Mouse (Mus musculus): ENCODE measurements around the gene Zfp410. TPM values are rescaled to one million over a fixed set of nuclear protein-coding genes. Genes with fewer than 3 reads are reported as not detected.
A peak's percentile ranks its signal among the peaks of the same experiment; 100 is the strongest.
"Not testable (repeated sequence)": the region's sequence is repeated elsewhere in the genome, so short reads cannot be mapped to it uniquely, and the experiment has no call there.

Zfp410 gene
- polyA plus RNA-seq, 1 experiment from 2014 or later = 102 TPM

GRCm38 (mm10) chr12:84297851-84298250 lies 18.8 kb upstream of the Zfp410 start:
- no peak overlapping the region for H3K27ac ChIP-seq
- no peaks in the 10 kb centered on the region for H3K4me1 ChIP-seq
- no peak overlapping the region for H3K9ac ChIP-seq
- H3K36me3 ChIP-seq = peaks cover 8% of the 10 kb centered on the region
- no peak overlapping the region for H3K4me2 ChIP-seq (replicated peaks)
- H3K27me3 ChIP-seq = no peaks in the 10 kb centered on the region
- 91% methylated on average over 6 of the region's 6 CpGs for WGBS
- H3K9me3 ChIP-seq = no peaks in the 10 kb centered on the region
- no peak for ATAC-seq (ENCODE audit: low FRiP score, low read depth)
- H3K4me3 ChIP-seq = no peak overlapping the region

- no peak overlapping the region for H3K27ac ChIP-seq
- no peak for ATAC-seq (ENCODE audit: low FRiP score, low read depth)
Observed at GRCm38 (mm10) chr12:84299265-84299664, 17.4 kb upstream of the Zfp410 start.

GRCm38 (mm10) chr12:84304101-84304500 lies 12.6 kb upstream of the Zfp410 start:
- WGBS = 89% methylated on average over 5 of the region's 5 CpGs

More at GRCm38 (mm10) chr12:84299265-84299664, 17.4 kb upstream of the Zfp410 start:
- H3K4me2 ChIP-seq (replicated peaks) = no peak overlapping the region
- H3K4me3 ChIP-seq = no peak overlapping the region
- 93% methylated on average over 2 of the region's 2 CpGs for WGBS
- H3K9me3 ChIP-seq = no peaks in the 10 kb centered on the region
- H3K4me1 ChIP-seq = no peaks in the 10 kb centered on the region
- no peaks in the 10 kb centered on the region; the same call in 1 of the 2 replicates for H3K36me3 ChIP-seq
- H3K9ac ChIP-seq = no peak overlapping the region
- no peaks in the 10 kb centered on the region for H3K27me3 ChIP-seq

GRCm38 (mm10) chr12:84304554-84304953 lies 12.1 kb upstream of the Zfp410 start:
- 81% methylated on average over 1 of the region's 1 CpGs for WGBS
- Histone ChIP-seq H3K9me3 (no peaks in the 10 kb centered on the region), H3K36me3 (no peaks in the 10 kb centered on the region; the same call in 1 of the 2 replicates), H3K4me1 (no peaks in the 10 kb centered on the region), H3K4me2 (replicated peaks) (no peak overlapping the region), H3K27ac (no peak overlapping the region), H3K4me3 (no peak overlapping the region), H3K27me3 (no peaks in the 10 kb centered on the region), H3K9ac (no peak overlapping the region)
- no peak for ATAC-seq (ENCODE audit: low FRiP score, low read depth)

More at GRCm38 (mm10) chr12:84304101-84304500, 12.6 kb upstream of the Zfp410 start:
- Histone ChIP-seq H3K27ac (no peak overlapping the region), H3K4me3 (no peak overlapping the region), H3K36me3 (no peaks in the 10 kb centered on the region; the same call in 1 of the 2 replicates), H3K9me3 (no peaks in the 10 kb centered on the region), H3K9ac (no peak overlapping the region), H3K4me1 (no peaks in the 10 kb centered on the region), H3K4me2 (replicated peaks) (no peak overlapping the region), H3K27me3 (no peaks in the 10 kb centered on the region)
- no peak for ATAC-seq (ENCODE audit: low FRiP score, low read depth)

- Histone ChIP-seq H3K4me2 (replicated peaks) (no peak overlapping the region), H3K9me3 (no peaks in the 10 kb centered on the region), H3K4me1 (peaks cover 5% of the 10 kb centered on the region), H3K9ac (no peak overlapping the region), H3K27ac (no peak overlapping the region), H3K36me3 (no peaks in the 10 kb centered on the region), H3K27me3 (no peaks in the 10 kb centered on the region), H3K4me3 (no peak overlapping the region)
- WGBS = 83% methylated on average over 4 of the region's 5 CpGs
- ATAC-seq (ENCODE audit: low FRiP score, low read depth) = no peak
Observed at GRCm38 (mm10) chr12:84311306-84311705, 5.3 kb upstream of the Zfp410 start.

GRCm38 (mm10) chr12:84316006-84316405 lies 646 bp upstream of the Zfp410 start:
- no peaks in the 10 kb centered on the region for H3K9me3 ChIP-seq
- peak overlapping the region; percentile 97; the same call in 1 of the 2 replicates for H3K27ac ChIP-seq
- WGBS = 43% methylated on average over 7 of the region's 7 CpGs
- peak overlapping the region; percentile 98 for H3K9ac ChIP-seq
- peak overlapping the region; percentile 99 for H3K4me3 ChIP-seq
- no peaks in the 10 kb centered on the region for H3K27me3 ChIP-seq
- H3K36me3 ChIP-seq = no peaks in the 10 kb centered on the region
- peaks cover 28% of the 10 kb centered on the region for H3K4me1 ChIP-seq
- no peak for ATAC-seq (ENCODE audit: low FRiP score, low read depth)
- peak overlapping the region; percentile 87 for H3K4me2 ChIP-seq (replicated peaks)

GRCm38 (mm10) chr12:84327111-84327512 lies 10.5 kb downstream of the Zfp410 start:
- peaks cover 70% of the 10 kb centered on the region for H3K36me3 ChIP-seq
- no peak for ATAC-seq (ENCODE audit: low FRiP score, low read depth)

GRCm38 (mm10) chr12:84336963-84337625 lies 20.4 kb downstream of the Zfp410 start:
- Histone ChIP-seq H3K36me3 (peaks cover 88% of the 10 kb centered on the region), H3K4me1 (no peaks in the 10 kb centered on the region), H3K9ac (no peak overlapping the region), H3K4me3 (no peak overlapping the region), H3K27me3 (no peaks in the 10 kb centered on the region), H3K4me2 (replicated peaks) (no peak overlapping the region), H3K9me3 (no peaks in the 10 kb centered on the region), H3K27ac (no peak overlapping the region)
- 91% methylated on average over 11 of the region's 11 CpGs for WGBS
- no peak for ATAC-seq (ENCODE audit: low FRiP score, low read depth)

More at GRCm38 (mm10) chr12:84327111-84327512, 10.5 kb downstream of the Zfp410 start:
- no peak overlapping the region for H3K27ac ChIP-seq
- H3K9ac ChIP-seq = no peak overlapping the region
- no peaks in the 10 kb centered on the region for H3K27me3 ChIP-seq
- no peak overlapping the region for H3K4me2 ChIP-seq (replicated peaks)
- H3K9me3 ChIP-seq = no peaks in the 10 kb centered on the region
- WGBS = 77% methylated on average over 4 of the region's 4 CpGs
- H3K4me1 ChIP-seq = no peaks in the 10 kb centered on the region
- H3K4me3 ChIP-seq = no peak overlapping the region

- WGBS = 52% methylated on average over 2 of the region's 2 CpGs
Observed at GRCm38 (mm10) chr12:84347192-84347591, 30.5 kb downstream of the Zfp410 start.

GRCm38 (mm10) chr12:84358699-84359098 lies 42.0 kb downstream of the Zfp410 start:
- H3K36me3 ChIP-seq = peaks cover 15% of the 10 kb centered on the region
- not testable (repeated sequence) for H3K4me3 ChIP-seq; H3K27ac ChIP-seq; ATAC-seq (ENCODE audit: low FRiP score, low read depth); H3K27me3 ChIP-seq; H3K9me3 ChIP-seq; H3K9ac ChIP-seq; H3K4me2 ChIP-seq (replicated peaks)
- peaks cover 19% of the 10 kb centered on the region for H3K4me1 ChIP-seq
- 81% methylated on average over 2 of the region's 2 CpGs for WGBS

More at GRCm38 (mm10) chr12:84347192-84347591, 30.5 kb downstream of the Zfp410 start:
- Histone ChIP-seq H3K4me1 (no peaks in the 10 kb centered on the region), H3K9me3 (no peaks in the 10 kb centered on the region), H3K27ac (no peak overlapping the region), H3K9ac (no peak overlapping the region), H3K4me3 (no peak overlapping the region), H3K4me2 (replicated peaks) (no peak overlapping the region), H3K27me3 (no peaks in the 10 kb centered on the region), H3K36me3 (peaks cover 55% of the 10 kb centered on the region)
- no peak for ATAC-seq (ENCODE audit: low FRiP score, low read depth)

- H3K4me2 ChIP-seq (replicated peaks) = peak within 1 kb of the TSS; percentile 83
- no peaks in the 10 kb centered on the region for H3K9me3 ChIP-seq
- peak within 1 kb of the TSS; percentile 89 for H3K9ac ChIP-seq
- WGBS = under 1% methylated on average over 51 of the region's 51 CpGs
- no peaks in the 10 kb centered on the region for H3K27me3 ChIP-seq
- H3K27ac ChIP-seq = no peak within 1 kb of the TSS
- peaks cover 21% of the 10 kb centered on the region for H3K4me1 ChIP-seq
- H3K36me3 ChIP-seq = peaks cover 3% of the 10 kb centered on the region
- peak within 1 kb of the TSS; percentile 98 for H3K4me3 ChIP-seq
- ATAC-seq (ENCODE audit: low FRiP score, low read depth) = peak; percentile 99
Observed at GRCm38 (mm10) chr12:84361555-84362489, 45.2 kb downstream of the Zfp410 start, which contains the start of the genes Coq6 and Fam161b. Gene Coq6 (plus strand): TSS chr12:84361657. Gene Fam161b (minus strand): TSS chr12:84361833.

- peak overlapping the region; percentile 98 for H3K4me3 ChIP-seq
- H3K9ac ChIP-seq = peak overlapping the region; percentile 89
- H3K27me3 ChIP-seq = no peaks in the 10 kb centered on the region
- 56% methylated on average over 2 of the region's 2 CpGs for WGBS
- peak overlapping the region; percentile 83 for H3K4me2 ChIP-seq (replicated peaks)
- ATAC-seq (ENCODE audit: low FRiP score, low read depth) = no peak
- H3K36me3 ChIP-seq = peaks cover 10% of the 10 kb centered on the region
- H3K4me1 ChIP-seq = peaks cover 21% of the 10 kb centered on the region
- H3K27ac ChIP-seq = no peak overlapping the region
- H3K9me3 ChIP-seq = no peaks in the 10 kb centered on the region
Observed at GRCm38 (mm10) chr12:84362872-84363271, 46.2 kb downstream of the Zfp410 start.
